ENCODE assay signal across 9 mouse cellular contexts in the genomic region with DNA sequence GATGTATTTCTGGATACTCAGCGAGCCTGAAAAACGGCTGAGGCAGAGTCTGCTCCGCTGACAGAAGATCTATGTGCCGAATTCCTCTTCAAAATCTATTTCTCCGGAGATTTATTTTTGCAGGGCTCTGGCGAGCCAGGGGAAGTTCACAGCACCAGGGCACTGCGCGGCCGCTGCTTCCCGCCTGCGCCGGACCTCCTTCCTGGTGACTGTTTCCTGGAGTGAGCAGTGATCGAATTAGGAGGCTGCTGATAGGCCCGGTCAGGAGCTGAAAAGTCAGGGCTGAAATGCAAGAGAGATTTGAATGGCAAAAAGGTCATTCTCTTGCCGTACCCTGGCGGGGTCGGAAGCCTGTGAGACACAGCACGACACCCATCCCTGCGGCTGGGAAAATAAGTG. TPM values are rescaled to one million over a fixed set of nuclear protein-coding genes. Genes with fewer than 3 reads are reported as not detected.
A peak's percentile ranks its signal among the peaks of the same experiment; 100 is the strongest.
DNase-seq lines count a peak whose midpoint lies in the region; ATAC-seq and TF ChIP-seq lines count a peak whose summit lies in the region.
"Had no signal": no experiment of that assay in that cellular context is flagged by ENCODE, and none has a peak within 500 bp of the region (broad histone marks: within the 10 kb centered on the region; RNA-seq: fewer than 3 reads in every experiment).

No protein-coding gene starts in this region.

- H3K4me1 ChIP-seq in cortical plate, adult 2 months (ENCODE audit: control insufficient read depth, insufficient read depth, low read length): 0 out of 2 replicates have a peak, but pooled peaks cover 1% of the 10 kb centered on the region
- peaks cover 11% of the 10 kb centered on the region for H3K4me1 ChIP-seq in heart, embryonic 16.5 days (ENCODE audit: control insufficient read depth, insufficient read depth, low read length)
- H3K4me1 ChIP-seq in liver, adult 2 months (ENCODE audit: control insufficient read depth, insufficient read depth, low read length): no peaks in the 10 kb centered on the region
- H3K4me1 ChIP-seq in stomach, embryonic 14.5 days (ENCODE audit: control insufficient read depth, insufficient read depth, low read length): peaks cover 8% of the 10 kb centered on the region; the same call in 1 of the 2 replicates

- peak overlapping the region; percentile 87 for H3K4me2 ChIP-seq in heart, embryonic 16.5 days (ENCODE audit: low read depth, low read length)
- H3K4me2 ChIP-seq in stomach, embryonic 14.5 days (replicated peaks; ENCODE audit: low read depth, low read length): peak overlapping the region; percentile 65

- H3K79me2 ChIP-seq in liver, adult 2 months (ENCODE audit: control insufficient read depth, insufficient read depth, low read length): no peaks in the 10 kb centered on the region

- peak; percentile 27 for DNase-seq in gastrocnemius, postnatal 10 days
- no peak for DNase-seq in gastrocnemius, adult 18-20 months (ENCODE audit: low spot score)
- no peak for DNase-seq in liver, adult 2 months (ENCODE audit: extremely low read depth, low read depth, low spot score)
- no peak for DNase-seq in left cerebral cortex, postnatal 10 days (ENCODE audit: extremely low spot score in 1 of 2, low spot score in 2 of 2)
- no peak for DNase-seq in left cerebral cortex, adult 9 months (ENCODE audit: low spot score in 2 of 2)

- H3K4me3 ChIP-seq in cortical plate, adult 2 months (ENCODE audit: insufficient read depth, low read length): peak overlapping the region; percentile 23; the same call in 1 of the 2 replicates
- H3K4me3 ChIP-seq in heart, embryonic 16.5 days (ENCODE audit: low read length): peak overlapping the region; percentile 51
- peak overlapping the region; percentile 35 for H3K4me3 ChIP-seq in liver, adult 2 months (ENCODE audit: insufficient read depth, low read depth, low read length)
- H3K4me3 ChIP-seq in stomach, embryonic 14.5 days (ENCODE audit: low read depth, low read length): peak overlapping the region; percentile 22

- H3K27me3 ChIP-seq in heart, embryonic 16.5 days (ENCODE audit: control insufficient read depth, insufficient read depth, low read length): peaks cover under 1% of the 10 kb centered on the region
- peaks cover 8% of the 10 kb centered on the region; the same call in 1 of the 2 replicates for H3K27me3 ChIP-seq in liver, adult 2 months (ENCODE audit: control insufficient read depth, insufficient read depth, low read length)
- H3K27me3 ChIP-seq in stomach, embryonic 14.5 days (ENCODE audit: control insufficient read depth, insufficient read depth, low read length): 0 out of 2 replicates have a peak, but pooled peaks cover 3% of the 10 kb centered on the region

- H3K9me3 ChIP-seq in heart, embryonic 16.5 days (replicated peaks; ENCODE audit: control insufficient read depth, low read length): no peaks in the 10 kb centered on the region
- no peaks in the 10 kb centered on the region for H3K9me3 ChIP-seq in stomach, embryonic 14.5 days (ENCODE audit: control insufficient read depth, low read depth, low read length)

- intact Hi-C loops in left cerebral cortex, postnatal 10 days (cut with DNase I): no loop called here

- no peak overlapping the region for H3K27ac ChIP-seq in cortical plate, adult 2 months (ENCODE audit: insufficient read depth, low read length)
- peak overlapping the region; percentile 37; the same call in 1 of the 2 replicates for H3K27ac ChIP-seq in heart, embryonic 16.5 days (ENCODE audit: low read length)
- H3K27ac ChIP-seq in liver, adult 2 months (replicated peaks; ENCODE audit: insufficient read depth, low read depth, low read length): no peak overlapping the region
- peak overlapping the region; percentile 21 for H3K27ac ChIP-seq in stomach, embryonic 14.5 days (ENCODE audit: low read length)

- no peak for TF ChIP-seq POLR2A in cortical plate, adult 2 months (IDR thresholded peaks at IDR 0.05; ENCODE audit: extremely low read depth, insufficient read depth, low read length)
- no peak for TF ChIP-seq POLR2A in liver, adult 2 months (IDR thresholded peaks at IDR 0.05; ENCODE audit: extremely low read depth, insufficient read depth, low read length)

- WGBS in heart, embryonic 16.5 days: 5% methylated on average over 19 of the region's 19 CpGs
- 5% methylated on average over 19 of the region's 19 CpGs for WGBS in liver, adult 2 months
- 5% methylated on average over 19 of the region's 19 CpGs for WGBS in stomach, embryonic 14.5 days

- ATAC-seq in heart, embryonic 16.5 days (replicated peaks; ENCODE audit: extremely low read depth, insufficient read depth, low FRiP score): peak; percentile 79
- no peak for ATAC-seq in stomach, embryonic 14.5 days (ENCODE audit: insufficient number of reproducible peaks, insufficient read depth, low FRiP score, low read depth)

- no peaks in the 10 kb centered on the region for H3K36me3 ChIP-seq in heart, embryonic 16.5 days (ENCODE audit: control insufficient read depth, insufficient read depth)
- H3K36me3 ChIP-seq in liver, adult 2 months (ENCODE audit: control insufficient read depth, insufficient read depth, low read length): no peaks in the 10 kb centered on the region
- no peaks in the 10 kb centered on the region for H3K36me3 ChIP-seq in stomach, embryonic 14.5 days (ENCODE audit: control insufficient read depth, insufficient read depth, low read length)

- TF ChIP-seq CTCF in cortical plate, adult 2 months (IDR thresholded peaks at IDR 0.05; ENCODE audit: extremely low read depth, insufficient read depth, low read length): no peak
- no peak for TF ChIP-seq CTCF in liver, adult 2 months (IDR thresholded peaks at IDR 0.05; ENCODE audit: low read depth, low read length)

- peak overlapping the region; percentile 73 for H3K9ac ChIP-seq in heart, embryonic 16.5 days (ENCODE audit: low read length)
- H3K9ac ChIP-seq in liver, adult 2 months (ENCODE audit: low read depth, low read length): 0 out of 2 replicates have a peak overlapping the region, but pooled peaks have one; percentile 21
- H3K9ac ChIP-seq in stomach, embryonic 14.5 days (replicated peaks; ENCODE audit: low read depth, low read length): peak overlapping the region; percentile 4

RNA-seq across cellular contexts. Expression of gene 4931429L15Rik, which starts 9.5 kb away (rescaled TPM):
- not detected for total RNA-seq in gastrocnemius, postnatal 10 days (2021)
- total RNA-seq in gastrocnemius, adult 18-20 months (2021): not detected
- 0.06 and 0.42 TPM in 2 replicates for polyA plus RNA-seq in cortical plate, adult 2 months (2012; rRNA removed)
- polyA plus RNA-seq in heart, embryonic 16.5 days (2015; fragmentation: Nextera tagmentation; extraction: Ambion mirVana): not detected in 2 replicates
- not detected in 2 replicates for total RNA-seq in liver, adult 2 months (2014; rRNA removed)
- polyA plus RNA-seq in liver, adult 2 months (2012; rRNA removed): not detected in 2 replicates
- not detected in 2 replicates for polyA plus RNA-seq in stomach, embryonic 14.5 days (2014; fragmentation: Nextera tagmentation; extraction: Ambion mirVana)
- not detected for total RNA-seq in left cerebral cortex, postnatal 10 days (2021)
- polyA plus RNA-seq: gonadal fat pad, adult 2 months had no signal

RNA-seq across cellular contexts. Expression of gene Bud13, which starts 46.4 kb away (rescaled TPM):
- total RNA-seq in gastrocnemius, postnatal 10 days (2021): 1 to 10 TPM; 7.4 to 9.0 TPM
- total RNA-seq in gastrocnemius, adult 18-20 months (2021): 10 to 100 TPM; 10.1 to 12.9 TPM
- 9.3 and 10.4 TPM in 2 replicates for polyA plus RNA-seq in cortical plate, adult 2 months (2012; rRNA removed)
- 13.3 and 13.5 TPM in 2 replicates for polyA plus RNA-seq in heart, embryonic 16.5 days (2015; fragmentation: Nextera tagmentation; extraction: Ambion mirVana)
- total RNA-seq in liver, adult 2 months (2014; rRNA removed): 2.6 and 3.0 TPM in 2 replicates
- 3.2 and 3.6 TPM in 2 replicates for polyA plus RNA-seq in liver, adult 2 months (2012; rRNA removed)
- polyA plus RNA-seq in stomach, embryonic 14.5 days (2014; fragmentation: Nextera tagmentation; extraction: Ambion mirVana): 23.8 and 24.1 TPM in 2 replicates
- 10 to 100 TPM in 1 of 2 experiments, 1 to 10 TPM in 1; 9.6 to 10.4 TPM for total RNA-seq in left cerebral cortex, postnatal 10 days (2021)

RNA-seq across cellular contexts. Expression of gene Zpr1, which starts 56.4 kb away (rescaled TPM):
- total RNA-seq in gastrocnemius, postnatal 10 days (2021): 10 to 100 TPM; 17.0 to 17.9 TPM
- 10 to 100 TPM; 27.9 to 28.5 TPM for total RNA-seq in gastrocnemius, adult 18-20 months (2021)
- 42.2 and 43.5 TPM in 2 replicates for polyA plus RNA-seq in cortical plate, adult 2 months (2012; rRNA removed)
- polyA plus RNA-seq in heart, embryonic 16.5 days (2015; fragmentation: Nextera tagmentation; extraction: Ambion mirVana): 36.7 and 39.5 TPM in 2 replicates
- total RNA-seq in liver, adult 2 months (2014; rRNA removed): 25.9 and 42.4 TPM in 2 replicates
- 19.5 and 23.0 TPM in 2 replicates for polyA plus RNA-seq in liver, adult 2 months (2012; rRNA removed)
- polyA plus RNA-seq in stomach, embryonic 14.5 days (2014; fragmentation: Nextera tagmentation; extraction: Ambion mirVana): 49.6 and 59.2 TPM in 2 replicates
- total RNA-seq in left cerebral cortex, postnatal 10 days (2021): 10 to 100 TPM; 38.9 to 41.3 TPM

Comparison
In these comparisons a context has a peak if more than half of its experiments do, and no peak if none do; other contexts are left out.
1. H3K27ac ChIP-seq: peak in heart, embryonic 16.5 days (single experiment) and stomach, embryonic 14.5 days (single experiment); none in cortical plate, adult 2 months (single experiment) and liver, adult 2 months (single experiment).
2. H3K9ac ChIP-seq: peak in every context shown above with its lines; median percentile 73 in heart, embryonic 16.5 days; 21 in liver, adult 2 months; 4 in stomach, embryonic 14.5 days.
3. Peak in every context shown above with its lines, with median percentiles within 50 percentile points of each other: H3K4me3 ChIP-seq.